Mouse (Mus musculus) bone marrow, adult 2 months (tissue): Measurements from ENCODE around the gene Zfand3.

Source experiments
- CTCF ChIP-seq: fragments of 200-500 bp; IDR thresholded peaks from 2 replicates; pipeline ENCODE4 v1.5.1; 2011; ENCODE audit warnings: low read length, control low read depth; ENCODE audit not compliant: control insufficient read depth, insufficient read depth
- POLR2A ChIP-seq: fragments of 200-500 bp; IDR thresholded peaks from 2 replicates; pipeline ENCODE4 v1.6.1; 2011; ENCODE audit warnings: low read depth, mild to moderate bottlenecking, control low read depth, low read length, borderline replicate concordance; ENCODE audit not compliant: control insufficient read depth

DNA sequence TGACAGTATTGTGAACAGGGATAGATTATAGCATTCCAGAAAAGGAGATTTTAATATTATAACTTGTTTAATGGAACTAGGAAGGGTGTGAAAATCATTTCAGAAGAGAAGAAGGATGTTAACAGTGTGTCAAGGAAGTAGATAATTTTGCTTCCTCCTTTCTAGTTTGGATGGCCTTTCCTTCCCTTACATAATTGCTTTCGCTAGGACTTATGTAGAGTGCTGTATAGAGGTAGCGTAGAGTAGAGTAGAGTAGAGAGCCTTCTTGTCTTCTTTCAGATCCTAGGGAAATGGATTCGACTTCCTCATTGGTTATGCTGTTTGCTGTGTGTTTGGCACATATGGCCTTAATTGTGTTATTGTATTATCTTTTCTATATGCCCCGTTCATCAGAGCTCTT lies 132.6 kb downstream of the Zfand3 start:
- no peak for TF ChIP-seq CTCF
- no peak for TF ChIP-seq POLR2A
